Mouse (Mus musculus) G1E (cell line): ENCODE results near the gene Tango6.
"Not testable (repeated sequence)": the region's sequence is repeated elsewhere in the genome, so short reads cannot be mapped to it uniquely, and the experiment has no call there.

Experiments used
- CTCF ChIP-seq: IDR thresholded peaks from 2 replicates; pipeline ENCODE4 v1.5.1; 2012; ENCODE audit warnings: low read depth, low read length, inconsistent platforms, mixed read lengths
- GATA1 ChIP-seq: IDR thresholded peaks from 2 replicates; pipeline ENCODE4 v1.6.1; 2012; ENCODE audit warnings: borderline replicate concordance, low read length, inconsistent platforms, mixed read lengths
- GATA2 ChIP-seq: IDR thresholded peaks from 2 replicates; pipeline ENCODE4 v1.6.1; 2012; ENCODE audit warnings: low read depth, low read length, inconsistent platforms, borderline replicate concordance

DNA sequence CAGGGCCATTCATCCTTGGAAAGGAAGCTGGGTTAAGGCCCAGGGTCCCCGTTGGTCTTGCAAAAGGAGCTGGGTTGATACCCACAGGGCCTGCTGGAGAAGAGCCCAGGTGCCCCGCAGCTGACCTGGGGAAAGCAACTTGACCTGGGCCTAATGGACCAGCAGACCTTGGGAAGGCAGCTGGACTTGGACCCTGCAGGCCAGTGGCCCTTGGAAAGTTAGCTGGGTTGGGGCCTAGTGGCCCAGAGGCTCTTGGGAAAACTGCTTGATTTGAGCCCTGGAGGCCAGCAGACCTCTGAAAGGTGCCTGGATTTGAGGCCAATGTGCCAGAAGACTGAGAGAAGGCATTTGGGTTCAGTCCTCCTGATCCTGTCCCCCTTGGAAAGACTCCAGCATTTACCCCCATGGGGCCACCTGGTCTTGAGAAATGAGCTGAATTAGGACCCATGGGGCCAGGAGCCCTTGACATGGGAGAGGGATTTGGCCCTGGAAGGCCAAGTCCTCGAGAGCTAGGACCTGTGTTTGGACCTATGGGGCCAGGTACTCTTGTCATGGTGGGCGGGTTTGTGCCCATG lies 202.0 kb downstream of the Tango6 start:
- not testable (repeated sequence) for TF ChIP-seq CTCF, GATA1, GATA2
